Mouse (Mus musculus): ENCODE measurements around the gene Pgs1. TPM values are rescaled to one million over a fixed set of nuclear protein-coding genes. Genes with fewer than 3 reads are reported as not detected.

Pgs1 gene
- polyA plus RNA-seq, 1 experiment from 2014 or later = 40.8 TPM

- 75% methylated on average over 16 of the region's 16 CpGs for WGBS
- no peak overlapping the region for H3K27ac ChIP-seq (ENCODE audit: low read depth)
- no peak for TF ChIP-seq CTCF (IDR thresholded peaks at IDR 0.05; ENCODE audit: low read depth)
- ATAC-seq (ENCODE audit: insufficient read depth) (no peak), DNase-seq (no peak)
- no peaks in the 10 kb centered on the region for H3K4me1 ChIP-seq (ENCODE audit: insufficient read depth)
- H3K27me3 ChIP-seq (ENCODE audit: insufficient read depth, low read length) = no peaks in the 10 kb centered on the region
- no peak overlapping the region for H3K4me3 ChIP-seq (ENCODE audit: low read depth, low read length)
- H3K9ac ChIP-seq = no peak overlapping the region
- H3K4me2 ChIP-seq = no peak overlapping the region
- H3K9me3 ChIP-seq (ENCODE audit: low read depth, low read length) = no peaks in the 10 kb centered on the region
- H3K36me3 ChIP-seq (ENCODE audit: insufficient read depth) = no peaks in the 10 kb centered on the region
These were observed 64.1 kb downstream of the Pgs1 start for GRCm38 (mm10) chr11:118050174-118050573.

- Histone ChIP-seq H3K9ac (no peak overlapping the region), H3K27me3 (ENCODE audit: insufficient read depth, low read length) (no peaks in the 10 kb centered on the region), H3K4me2 (no peak overlapping the region), H3K36me3 (ENCODE audit: insufficient read depth) (no peaks in the 10 kb centered on the region), H3K27ac (ENCODE audit: low read depth) (no peak overlapping the region), H3K4me3 (ENCODE audit: low read depth, low read length) (no peak overlapping the region), H3K4me1 (ENCODE audit: insufficient read depth) (no peaks in the 10 kb centered on the region), H3K9me3 (ENCODE audit: low read depth, low read length) (no peaks in the 10 kb centered on the region)
- ATAC-seq (ENCODE audit: insufficient read depth) (no peak), DNase-seq (no peak)
- 67% methylated on average over 12 of the region's 12 CpGs for WGBS
- TF ChIP-seq CTCF (IDR thresholded peaks at IDR 0.05; ENCODE audit: low read depth) = no peak
These were observed 72.3 kb downstream of the Pgs1 start for GRCm38 (mm10) chr11:118058367-118058766.

GRCm38 (mm10) chr11:118058872-118059271 is 72.8 kb downstream of the Pgs1 start:
- Histone ChIP-seq H3K4me2 (no peak overlapping the region), H3K27me3 (ENCODE audit: insufficient read depth, low read length) (no peaks in the 10 kb centered on the region), H3K4me1 (ENCODE audit: insufficient read depth) (no peaks in the 10 kb centered on the region), H3K27ac (ENCODE audit: low read depth) (no peak overlapping the region), H3K9ac (no peak overlapping the region), H3K4me3 (ENCODE audit: low read depth, low read length) (no peak overlapping the region), H3K36me3 (ENCODE audit: insufficient read depth) (no peaks in the 10 kb centered on the region), H3K9me3 (ENCODE audit: low read depth, low read length) (no peaks in the 10 kb centered on the region)
- DNase-seq (no peak), ATAC-seq (ENCODE audit: insufficient read depth) (no peak; the same call in 1 of the 2 replicates)
- 53% methylated on average over 10 of the region's 10 CpGs for WGBS
- TF ChIP-seq CTCF (IDR thresholded peaks at IDR 0.05; ENCODE audit: low read depth) = no peak

- no peak overlapping the region for H3K27ac ChIP-seq (ENCODE audit: low read depth)
- 63% methylated on average over 14 of the region's 14 CpGs for WGBS
- no peak for TF ChIP-seq CTCF (IDR thresholded peaks at IDR 0.05; ENCODE audit: low read depth)
- no peaks in the 10 kb centered on the region for H3K9me3 ChIP-seq (ENCODE audit: low read depth, low read length)
- DNase-seq (no peak), ATAC-seq (ENCODE audit: insufficient read depth) (no peak)
- H3K4me2 ChIP-seq = no peak overlapping the region
- no peaks in the 10 kb centered on the region for H3K27me3 ChIP-seq (ENCODE audit: insufficient read depth, low read length)
- H3K9ac ChIP-seq = no peak overlapping the region
- H3K4me3 ChIP-seq (ENCODE audit: low read depth, low read length) = no peak overlapping the region
- no peaks in the 10 kb centered on the region for H3K4me1 ChIP-seq (ENCODE audit: insufficient read depth)
- H3K36me3 ChIP-seq (ENCODE audit: insufficient read depth) = no peaks in the 10 kb centered on the region
These were observed 73.9 kb downstream of the Pgs1 start for GRCm38 (mm10) chr11:118060038-118060437.

GRCm38 (mm10) chr11:118067588-118067987 is 81.5 kb downstream of the Pgs1 start:
- Histone ChIP-seq H3K9me3 (ENCODE audit: low read depth, low read length) (no peaks in the 10 kb centered on the region), H3K27ac (ENCODE audit: low read depth) (no peak overlapping the region), H3K4me2 (no peak overlapping the region), H3K9ac (no peak overlapping the region), H3K4me1 (ENCODE audit: insufficient read depth) (0 out of 2 replicates have a peak, but pooled peaks cover 13% of the 10 kb centered on the region), H3K4me3 (ENCODE audit: low read depth, low read length) (no peak overlapping the region), H3K36me3 (ENCODE audit: insufficient read depth) (no peaks in the 10 kb centered on the region), H3K27me3 (ENCODE audit: insufficient read depth, low read length) (no peaks in the 10 kb centered on the region)
- 81% methylated on average over 8 of the region's 8 CpGs for WGBS
- no peak for DNase-seq
- ATAC-seq (ENCODE audit: insufficient read depth) = no peak
- no peak for TF ChIP-seq CTCF (IDR thresholded peaks at IDR 0.05; ENCODE audit: low read depth)

GRCm38 (mm10) chr11:118068812-118069332 is 82.8 kb downstream of the Pgs1 start:
- Histone ChIP-seq H3K4me1 (ENCODE audit: insufficient read depth) (0 out of 2 replicates have a peak, but pooled peaks cover 15% of the 10 kb centered on the region), H3K27ac (ENCODE audit: low read depth) (no peak overlapping the region), H3K4me3 (ENCODE audit: low read depth, low read length) (no peak overlapping the region), H3K9ac (no peak overlapping the region), H3K27me3 (ENCODE audit: insufficient read depth, low read length) (no peaks in the 10 kb centered on the region), H3K36me3 (ENCODE audit: insufficient read depth) (no peaks in the 10 kb centered on the region), H3K4me2 (no peak overlapping the region), H3K9me3 (ENCODE audit: low read depth, low read length) (no peaks in the 10 kb centered on the region)
- WGBS = 66% methylated on average over 16 of the region's 16 CpGs
- ATAC-seq (ENCODE audit: insufficient read depth) (no peak), DNase-seq (no peak)
- no peak for TF ChIP-seq CTCF (IDR thresholded peaks at IDR 0.05; ENCODE audit: low read depth)

- ATAC-seq (ENCODE audit: insufficient read depth) = peak; percentile 83
- WGBS = 30% methylated on average over 11 of the region's 11 CpGs
- H3K27ac ChIP-seq (ENCODE audit: low read depth) = peak overlapping the region; percentile 73
These were observed 85.3 kb downstream of the Pgs1 start for GRCm38 (mm10) chr11:118071227-118071912.

More at GRCm38 (mm10) chr11:118071227-118071912, 85.3 kb downstream of the Pgs1 start:
- peak; percentile 88 for DNase-seq
- H3K4me1 ChIP-seq (ENCODE audit: insufficient read depth) = peaks cover 20% of the 10 kb centered on the region
- H3K36me3 ChIP-seq (ENCODE audit: insufficient read depth) = no peaks in the 10 kb centered on the region
- no peaks in the 10 kb centered on the region for H3K9me3 ChIP-seq (ENCODE audit: low read depth, low read length)
- H3K27me3 ChIP-seq (ENCODE audit: insufficient read depth, low read length) = no peaks in the 10 kb centered on the region
- no peak overlapping the region for H3K4me2 ChIP-seq
- H3K9ac ChIP-seq = no peak overlapping the region
- TF ChIP-seq CTCF (IDR thresholded peaks at IDR 0.05; ENCODE audit: low read depth) = no peak
- H3K4me3 ChIP-seq (ENCODE audit: low read depth, low read length) = no peak overlapping the region

Small RNA genes within 50 kb of the gene (microRNA-seq; reads per million reads assigned to microRNA genes)
- not detected for gene Mir6933 (ENCODE audit: borderline number of aligned reads)

Other genes starting within 250 kb of the Pgs1 start
- 1.6 and 2.9 TPM in 2 replicates for gene Tmc8, start 204.2 kb upstream of the Pgs1 start, polyA plus RNA-seq (2014; fragmentation: Nextera tagmentation; extraction: Ambion mirVana)
- 18.2 and 18.6 TPM in 2 replicates for gene Tmc6, start 204.1 kb upstream of the Pgs1 start, polyA plus RNA-seq (2014; fragmentation: Nextera tagmentation; extraction: Ambion mirVana)
- gene 6030468B19Rik, start 188.6 kb upstream of the Pgs1 start, polyA plus RNA-seq (2014; fragmentation: Nextera tagmentation; extraction: Ambion mirVana) = 0.22 and 0.23 TPM in 2 replicates
- gene Gm20708, start 176.6 kb upstream of the Pgs1 start, polyA plus RNA-seq (2014; fragmentation: Nextera tagmentation; extraction: Ambion mirVana) = 0.23 and 0.30 TPM in 2 replicates
- 65.9 and 71.6 TPM in 2 replicates for gene Syngr2, start 176.6 kb upstream of the Pgs1 start, polyA plus RNA-seq (2014; fragmentation: Nextera tagmentation; extraction: Ambion mirVana)
- gene Afmid, start 160.4 kb upstream of the Pgs1 start, polyA plus RNA-seq (2014; fragmentation: Nextera tagmentation; extraction: Ambion mirVana) = 4.6 TPM in 2 replicates
- gene Tk1, start 160.2 kb upstream of the Pgs1 start, polyA plus RNA-seq (2014; fragmentation: Nextera tagmentation; extraction: Ambion mirVana) = 144 and 158 TPM in 2 replicates
- 395 and 399 TPM in 2 replicates for gene Birc5, start 137.0 kb upstream of the Pgs1 start, polyA plus RNA-seq (2014; fragmentation: Nextera tagmentation; extraction: Ambion mirVana)
- gene Tmem235, start 125.5 kb upstream of the Pgs1 start, polyA plus RNA-seq (2014; fragmentation: Nextera tagmentation; extraction: Ambion mirVana) = not detected in 2 replicates
- 3.4 and 3.7 TPM in 2 replicates for gene Tha1, start 112.8 kb upstream of the Pgs1 start, polyA plus RNA-seq (2014; fragmentation: Nextera tagmentation; extraction: Ambion mirVana)
- gene Socs3, start 16.2 kb upstream of the Pgs1 start, polyA plus RNA-seq (2014; fragmentation: Nextera tagmentation; extraction: Ambion mirVana) = 5.4 and 6.4 TPM in 2 replicates
- 0.11 and 0.29 TPM in 2 replicates for gene Dnah17, start 144.3 kb downstream of the Pgs1 start, polyA plus RNA-seq (2014; fragmentation: Nextera tagmentation; extraction: Ambion mirVana)